Mouse (Mus musculus) ovary, postnatal 10 days (tissue): ENCODE results near the gene Trp53.

Experiments used
- DNase-seq: peaks from one replicate; pipeline ENCODE4 v3.0.0; 2022; ENCODE audit warnings: low spot score

The Trp53 gene

DNA sequence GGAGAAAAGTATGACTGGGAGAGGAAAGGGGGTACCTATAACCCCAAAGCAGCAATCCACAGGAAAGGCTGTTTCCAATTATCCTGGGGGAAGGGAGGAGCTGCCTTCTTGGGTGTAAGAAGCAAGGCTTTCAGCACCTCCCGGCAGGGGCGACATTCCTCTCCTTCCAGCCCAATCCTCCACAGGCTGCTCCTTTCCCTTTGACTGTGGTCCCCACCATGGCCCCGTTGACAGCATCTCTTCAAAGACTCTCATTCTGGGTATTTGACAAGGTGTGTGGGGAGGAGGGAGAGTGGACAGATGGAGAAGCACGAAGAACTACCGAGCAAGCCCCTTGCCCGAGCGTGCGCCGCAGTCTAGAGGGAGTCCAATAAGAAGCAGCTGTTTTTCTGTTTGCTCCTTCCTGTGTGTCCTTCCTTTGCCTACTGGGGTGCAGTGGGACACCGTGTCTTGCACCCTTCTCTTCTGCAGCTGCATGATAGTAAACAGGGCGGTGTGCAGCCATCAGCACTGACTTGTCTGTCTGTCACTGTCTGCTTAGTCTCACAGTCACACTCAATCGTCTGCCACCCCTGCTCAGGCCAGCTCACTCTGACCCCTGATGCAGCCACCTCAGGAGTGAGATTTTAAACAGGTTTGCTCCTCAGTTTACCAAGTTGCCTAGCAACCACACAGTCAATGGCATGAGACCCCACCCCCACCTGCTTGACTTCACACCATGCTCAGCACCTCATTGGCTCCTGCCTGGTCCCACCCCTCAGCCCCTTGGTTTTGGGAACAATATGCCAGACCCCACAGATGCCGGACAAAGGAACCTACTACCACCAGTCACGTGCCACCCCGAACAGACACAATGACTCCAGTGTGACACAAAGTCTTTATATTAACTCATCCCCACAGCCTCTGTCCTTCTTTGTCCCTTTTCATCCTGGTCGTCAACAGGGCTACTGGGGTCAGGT is 19.0 kb upstream of the Trp53 start:
- no peak for DNase-seq

DNA sequence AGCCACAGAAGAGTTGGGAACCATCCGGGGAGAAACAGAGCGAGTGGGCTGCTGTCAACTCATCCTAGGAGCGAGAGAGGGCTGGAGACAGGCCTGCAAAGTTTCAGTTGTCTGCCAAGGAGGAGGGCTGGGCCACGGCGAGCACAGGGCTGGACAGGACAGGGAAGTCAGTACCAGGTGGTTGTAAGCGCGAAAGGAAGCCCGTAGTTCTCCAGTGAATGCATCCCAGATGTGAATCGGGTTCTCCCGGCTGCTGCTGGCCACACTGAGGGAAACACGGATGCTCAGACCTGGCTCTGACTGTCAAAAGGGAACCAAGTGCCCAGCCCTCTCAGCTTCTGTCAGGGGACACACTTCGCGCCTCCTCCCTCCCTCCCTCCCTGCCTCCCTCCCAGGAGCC is 16.8 kb upstream of the Trp53 start:
- DNase-seq = no peak

DNA sequence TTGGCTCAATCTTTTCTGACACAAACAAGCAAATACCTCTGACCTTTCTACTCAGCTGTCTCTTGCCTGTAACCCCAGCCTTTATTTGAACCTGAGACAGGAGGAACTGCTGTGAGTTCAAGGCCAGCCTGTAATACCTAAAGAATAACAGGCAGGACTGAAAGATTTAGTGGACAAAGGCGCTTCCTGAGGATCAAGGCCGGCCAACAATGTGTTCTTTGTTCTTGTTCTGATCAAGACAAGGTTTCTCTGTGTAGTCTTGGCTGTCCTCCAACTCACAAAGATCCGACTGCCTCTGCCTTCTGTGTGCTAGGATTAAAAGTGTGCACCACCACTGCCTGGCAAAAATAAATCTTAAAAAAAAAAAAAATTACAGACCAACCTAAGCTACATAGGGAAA is 15.8 kb upstream of the Trp53 start:
- no peak for DNase-seq

DNA sequence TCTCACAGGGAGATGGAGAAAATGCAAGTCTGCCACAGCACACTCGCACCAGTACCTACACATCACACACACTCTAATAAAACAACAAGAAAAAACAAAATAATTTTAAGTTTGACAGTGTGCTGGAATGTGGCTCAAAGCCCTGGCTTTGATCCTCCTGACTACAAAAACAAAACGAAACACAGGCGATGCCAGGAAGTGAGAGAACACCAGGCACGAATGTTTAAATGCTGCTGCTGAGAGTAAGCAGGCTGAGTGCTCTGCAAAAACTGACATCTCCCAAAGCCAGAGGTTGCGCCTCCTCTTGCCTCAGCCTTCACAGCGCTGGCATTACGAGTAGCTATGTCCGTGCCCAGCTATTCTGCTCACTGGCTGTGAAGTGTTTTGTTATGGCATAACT is 15.0 kb upstream of the Trp53 start:
- no peak for DNase-seq

DNA sequence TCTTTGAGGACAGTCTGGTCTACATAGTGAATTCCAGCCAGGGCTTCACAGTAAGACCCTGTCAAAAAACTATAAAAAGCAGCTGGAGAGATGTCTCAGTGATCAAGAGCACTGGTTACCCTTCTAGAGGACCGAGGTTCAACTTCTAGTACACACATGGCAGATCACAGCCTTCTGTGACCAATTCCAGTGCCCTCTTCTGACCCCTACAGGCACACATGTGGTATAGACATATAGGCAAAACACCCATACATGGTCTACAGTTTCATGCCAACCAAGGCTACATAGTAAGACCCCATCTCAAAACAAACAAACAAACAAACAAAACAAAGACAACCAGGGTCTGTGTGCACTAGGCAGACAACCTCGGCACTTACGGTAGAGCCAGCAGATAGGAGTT is 4.9 kb upstream of the Trp53 start:
- DNase-seq = no peak

DNA sequence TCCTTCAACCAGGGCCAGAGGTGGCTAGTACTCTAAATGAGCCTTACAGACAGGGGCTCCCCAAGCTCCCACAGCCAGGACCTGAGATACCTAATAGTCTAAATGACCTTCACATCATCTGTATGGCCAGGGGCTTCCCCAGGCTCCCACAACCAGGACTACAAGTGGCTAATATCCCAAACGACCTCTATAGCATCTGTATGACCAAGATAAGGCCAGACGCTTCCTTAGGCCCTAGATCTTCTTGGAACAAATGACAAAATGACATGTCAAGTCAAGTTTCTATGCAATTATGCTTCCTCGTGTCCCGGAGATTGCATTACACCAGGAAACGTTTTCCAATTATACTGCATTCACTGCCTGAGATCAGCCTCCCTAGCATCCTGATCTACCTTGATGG is 3.9 kb upstream of the Trp53 start:
- no peak for DNase-seq

DNA sequence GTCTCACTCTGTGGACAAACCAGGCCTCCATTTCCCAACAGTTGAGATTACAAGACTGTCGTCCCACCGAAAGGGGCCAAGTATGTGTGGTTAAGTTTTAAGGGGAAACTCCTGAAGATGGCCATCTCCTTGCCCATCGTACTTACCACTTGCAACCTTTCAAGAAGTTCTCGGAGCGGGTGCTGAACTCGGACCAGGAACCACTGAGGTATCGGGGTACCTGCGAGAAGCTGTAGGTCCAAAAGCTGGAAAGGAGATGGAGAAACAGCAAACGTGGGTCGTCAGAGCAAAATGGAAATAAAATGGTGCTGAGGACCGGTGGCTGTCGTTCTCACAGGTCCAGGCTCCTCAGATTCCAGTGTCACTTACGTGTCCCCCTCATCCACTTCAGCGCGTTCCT is 1.9 kb upstream of the Trp53 start:
- DNase-seq = no peak

DNA sequence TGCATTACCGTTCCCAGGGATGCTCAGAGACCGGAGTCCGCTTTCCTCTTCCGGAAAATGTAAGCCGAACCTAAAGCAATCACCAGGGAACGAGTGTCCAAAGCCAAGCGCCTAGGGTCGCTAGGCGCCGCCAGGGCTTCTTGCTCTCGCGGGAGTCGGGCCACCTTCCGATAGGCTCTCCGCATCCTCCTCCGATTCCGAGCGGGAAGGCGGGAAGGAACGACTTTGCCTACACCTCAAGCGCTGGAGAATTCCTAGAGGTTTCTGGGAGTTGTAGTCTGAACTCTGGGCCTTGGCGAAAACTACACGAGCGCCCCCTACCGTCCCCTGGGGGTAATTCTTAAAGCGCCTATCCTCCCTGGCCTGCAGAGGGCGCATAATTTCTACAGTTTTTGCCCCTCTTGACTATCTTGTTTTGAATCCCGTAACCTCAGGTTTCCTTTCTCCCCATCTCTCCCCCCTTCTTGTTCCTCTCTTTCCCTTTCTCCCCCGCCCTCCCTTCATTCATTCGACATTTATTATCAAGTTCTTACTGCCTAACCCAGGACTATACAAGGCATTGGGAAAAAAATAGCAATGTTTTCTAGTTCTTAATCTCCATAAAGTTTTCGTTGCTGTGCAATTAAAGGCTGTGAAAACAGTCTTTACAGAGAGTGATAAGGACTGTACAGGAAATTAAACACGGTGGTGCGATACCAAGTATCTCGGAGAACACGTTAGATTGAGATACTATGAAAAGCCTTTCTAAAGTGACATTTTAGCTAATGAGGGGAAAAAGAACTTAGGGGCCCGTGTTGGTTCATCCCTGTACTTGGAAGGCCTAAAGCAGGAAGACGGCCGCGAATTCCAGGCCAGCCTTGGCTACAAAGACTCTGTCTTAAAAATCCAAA is 786 bp upstream of the Trp53 start:
- DNase-seq = peak; percentile 91

DNA sequence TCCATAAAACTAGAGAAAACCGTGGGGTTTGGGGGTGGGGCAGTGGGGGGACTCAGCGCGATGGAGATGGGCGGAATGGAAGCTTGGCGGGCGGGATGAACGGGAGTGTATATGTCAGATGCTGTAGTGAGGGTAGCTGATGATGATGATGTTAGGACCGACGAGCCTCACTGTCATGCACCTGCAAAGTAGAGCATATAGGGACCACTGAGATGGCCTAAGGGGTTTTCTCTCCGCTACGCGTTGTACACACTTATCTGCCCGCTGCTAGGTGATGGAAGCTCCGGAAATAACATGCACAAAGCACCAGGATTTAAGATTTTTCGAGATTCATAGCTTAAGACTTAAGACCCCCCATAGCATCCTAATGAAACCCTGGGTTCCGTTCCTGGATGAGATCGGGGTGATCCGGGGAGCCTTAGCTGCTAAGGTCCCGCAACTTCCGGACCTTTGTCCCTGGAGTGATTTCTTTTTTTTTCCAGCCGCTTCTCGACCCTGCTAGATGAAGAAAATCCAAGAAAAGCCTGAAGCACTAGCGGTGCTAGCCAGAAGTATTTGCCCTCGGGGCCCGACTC is 500 bp downstream of the Trp53 start:
- DNase-seq = no peak

DNA sequence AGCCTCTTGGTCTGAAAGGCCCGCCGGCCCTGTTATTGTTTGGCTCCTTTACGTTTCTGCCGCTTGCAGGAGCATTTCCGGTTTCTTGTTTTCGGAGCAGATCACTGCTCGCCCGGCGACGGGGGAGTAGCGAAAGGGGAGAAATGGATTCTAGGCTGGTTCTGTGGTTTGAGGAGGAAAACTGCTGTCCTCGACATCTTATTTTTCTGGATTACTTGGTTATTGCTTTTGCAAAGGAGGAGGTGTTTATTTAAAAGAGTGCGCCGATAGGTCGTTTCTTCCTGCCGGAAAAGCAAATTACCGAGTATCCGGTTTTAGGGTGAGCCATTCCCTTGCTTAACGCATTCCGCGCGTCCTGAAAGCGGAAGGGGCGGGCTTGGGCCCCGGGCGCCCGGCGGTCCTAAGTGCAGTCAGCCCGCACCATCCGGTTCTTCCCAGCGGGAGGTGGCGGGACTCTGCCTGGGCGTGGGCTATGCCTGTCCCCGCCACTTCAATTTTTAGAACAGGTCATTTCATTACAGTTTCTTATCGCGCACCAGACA is 1.1 kb downstream of the Trp53 start:
- peak; percentile 62 for DNase-seq

DNA sequence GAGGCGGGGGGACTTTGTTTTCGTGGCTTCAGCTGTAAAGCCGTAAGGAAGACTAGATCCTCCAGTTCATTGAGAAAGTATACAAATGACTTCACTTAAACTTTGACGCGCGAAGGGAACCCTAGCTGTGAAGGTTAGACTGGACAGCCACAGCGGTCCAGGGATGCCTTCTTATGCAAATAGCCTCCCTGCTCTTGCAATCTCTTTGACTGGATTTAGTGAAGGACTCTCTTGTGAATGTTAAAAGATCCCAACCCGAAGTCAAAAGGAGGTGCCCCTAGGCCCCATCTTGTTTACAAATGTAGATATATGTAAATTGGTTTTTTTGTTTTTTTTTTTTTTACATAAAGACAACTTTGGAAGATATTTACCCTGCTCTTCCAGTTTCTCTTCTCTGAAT is 1.7 kb downstream of the Trp53 start:
- DNase-seq = no peak

DNA sequence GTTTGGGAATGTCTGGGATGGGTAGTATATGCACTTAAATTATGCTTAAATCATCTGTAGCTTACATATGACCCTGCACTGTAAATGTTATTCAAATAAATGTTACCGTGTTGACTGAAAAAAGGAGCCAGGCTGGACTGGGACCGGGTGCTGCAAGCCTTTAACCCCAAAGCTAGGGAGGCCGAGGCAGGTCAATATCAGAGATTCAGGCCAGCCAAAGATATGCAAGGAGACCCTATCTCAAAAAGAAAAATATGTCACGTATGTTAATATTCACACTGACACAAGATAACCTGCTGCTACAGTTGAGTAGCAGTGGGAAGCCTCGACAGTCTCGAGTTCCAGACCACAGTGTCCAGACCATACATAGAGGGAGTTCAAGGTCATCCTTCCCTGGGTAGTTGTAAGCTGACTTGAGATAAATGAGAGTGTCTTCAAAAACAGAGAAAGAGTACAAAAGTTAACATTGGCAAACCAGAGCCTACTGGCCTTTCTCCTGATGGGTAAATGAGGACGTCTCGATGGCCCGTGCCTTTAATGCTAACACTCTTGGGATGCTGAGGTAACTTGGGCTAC is 2.2 kb downstream of the Trp53 start:
- no peak for DNase-seq

DNA sequence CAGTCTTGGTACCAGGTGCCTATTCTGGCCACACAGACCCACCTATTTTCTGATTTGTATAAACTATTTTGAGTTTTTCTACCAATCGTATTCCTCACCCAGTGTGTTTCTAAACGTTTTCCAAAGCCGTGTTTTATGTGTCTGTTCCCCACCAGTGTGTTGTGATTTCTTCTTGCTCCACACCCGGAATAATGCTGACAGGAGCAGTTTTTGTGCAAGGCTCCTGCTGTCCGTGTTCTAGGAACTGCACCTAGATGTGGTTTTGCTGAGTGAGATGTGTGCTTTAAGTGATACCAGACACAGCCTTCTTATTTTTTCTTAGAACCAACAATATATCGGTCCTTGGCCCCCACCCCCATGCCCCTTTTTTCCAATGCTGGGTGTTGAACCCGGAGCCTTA is 3.8 kb downstream of the Trp53 start:
- DNase-seq = no peak

DNA sequence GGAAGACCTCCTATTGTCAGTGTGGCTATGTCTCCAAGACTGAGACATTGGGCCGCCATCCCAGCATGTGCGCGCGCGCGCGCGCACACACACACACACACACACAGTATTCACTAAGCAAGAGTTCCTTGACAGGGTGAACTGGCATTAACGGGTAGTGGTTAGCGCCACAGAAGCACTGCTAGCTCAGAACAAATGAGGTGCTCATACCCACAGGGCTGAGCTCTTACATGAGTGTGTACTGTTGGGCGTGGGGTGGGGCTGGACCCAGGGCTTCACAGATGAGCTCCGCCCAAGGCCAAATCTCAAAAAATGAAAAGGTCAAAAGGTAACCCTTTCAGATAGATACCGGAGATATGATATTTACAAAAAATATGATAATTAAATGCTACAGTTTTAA is 4.8 kb downstream of the Trp53 start:
- no peak for DNase-seq

DNA sequence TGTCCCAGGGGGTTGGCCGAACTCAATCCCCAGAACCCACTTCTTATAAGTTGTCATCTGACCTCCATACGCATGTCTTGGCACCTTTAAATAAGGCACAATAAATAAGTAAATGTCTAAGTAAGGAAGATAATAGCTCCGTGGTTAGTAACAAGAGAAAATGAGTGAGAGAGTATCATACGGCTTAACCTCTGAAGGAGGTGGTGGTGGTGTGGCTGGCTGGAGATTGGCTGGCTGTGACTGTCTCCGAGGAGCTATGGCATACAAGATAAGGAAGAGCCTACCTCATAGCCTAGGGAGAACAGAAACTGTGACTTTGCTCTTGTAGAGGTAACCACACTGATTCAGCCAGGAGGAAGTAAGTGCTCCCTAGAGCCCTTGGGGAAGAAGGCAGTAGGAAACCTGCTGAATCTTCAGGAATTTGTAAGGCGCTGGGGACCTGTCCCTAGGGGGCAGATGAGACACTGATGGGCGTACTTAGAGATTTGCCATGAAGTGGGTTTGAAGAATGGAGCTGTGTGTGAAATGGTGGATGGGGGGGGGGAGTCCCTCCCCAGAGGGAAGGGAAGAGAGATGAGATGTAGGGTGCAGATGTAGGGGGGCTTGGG is 5.7 kb downstream of the Trp53 start:
- no peak for DNase-seq

DNA sequence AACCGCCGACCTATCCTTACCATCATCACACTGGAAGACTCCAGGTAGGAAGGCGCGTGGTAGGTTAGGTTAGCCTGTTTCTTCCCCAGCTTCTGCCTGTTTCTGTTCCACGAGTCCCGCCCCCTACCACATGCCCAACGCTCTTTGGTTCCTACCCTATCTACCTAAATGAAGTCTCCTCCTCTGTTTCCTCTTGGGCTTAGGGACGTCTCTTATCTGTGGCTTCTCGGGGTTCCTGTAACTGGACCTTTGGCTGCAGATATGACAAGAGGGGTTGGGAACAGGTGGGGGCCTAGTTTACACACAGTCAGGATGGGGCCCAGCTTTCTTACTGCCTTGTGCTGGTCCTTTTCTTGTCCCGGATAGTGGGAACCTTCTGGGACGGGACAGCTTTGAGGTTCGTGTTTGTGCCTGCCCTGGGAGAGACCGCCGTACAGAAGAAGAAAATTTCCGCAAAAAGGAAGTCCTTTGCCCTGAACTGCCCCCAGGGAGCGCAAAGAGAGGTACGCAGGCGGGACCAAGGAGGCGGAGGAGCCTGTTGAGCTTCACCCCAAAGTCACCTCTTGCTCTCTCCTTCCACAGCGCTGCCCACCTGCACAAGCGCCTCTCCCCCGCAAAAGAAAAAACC is 9.2 kb downstream of the Trp53 start:
- no peak for DNase-seq

DNA sequence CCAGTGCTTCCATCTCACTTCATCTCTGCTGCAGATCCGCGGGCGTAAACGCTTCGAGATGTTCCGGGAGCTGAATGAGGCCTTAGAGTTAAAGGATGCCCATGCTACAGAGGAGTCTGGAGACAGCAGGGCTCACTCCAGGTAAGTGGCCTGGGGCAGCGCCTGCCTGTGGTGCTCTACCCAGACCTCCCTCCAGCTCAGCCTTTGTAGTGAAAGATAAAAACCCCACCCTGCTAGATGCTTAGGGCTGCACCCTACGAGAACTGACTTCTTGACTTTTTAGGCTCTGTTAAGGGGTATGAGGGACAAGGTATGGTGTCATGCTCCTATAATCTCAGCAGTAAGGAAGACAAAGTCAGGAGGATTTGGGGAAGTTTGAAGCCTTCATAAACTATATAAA is 10.5 kb downstream of the Trp53 start:
- DNase-seq = no peak

DNA sequence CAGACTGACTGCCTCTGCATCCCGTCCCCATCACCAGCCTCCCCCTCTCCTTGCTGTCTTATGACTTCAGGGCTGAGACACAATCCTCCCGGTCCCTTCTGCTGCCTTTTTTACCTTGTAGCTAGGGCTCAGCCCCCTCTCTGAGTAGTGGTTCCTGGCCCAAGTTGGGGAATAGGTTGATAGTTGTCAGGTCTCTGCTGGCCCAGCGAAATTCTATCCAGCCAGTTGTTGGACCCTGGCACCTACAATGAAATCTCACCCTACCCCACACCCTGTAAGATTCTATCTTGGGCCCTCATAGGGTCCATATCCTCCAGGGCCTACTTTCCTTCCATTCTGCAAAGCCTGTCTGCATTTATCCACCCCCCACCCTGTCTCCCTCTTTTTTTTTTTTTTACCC is 11.3 kb downstream of the Trp53 start:
- DNase-seq = no peak

DNA sequence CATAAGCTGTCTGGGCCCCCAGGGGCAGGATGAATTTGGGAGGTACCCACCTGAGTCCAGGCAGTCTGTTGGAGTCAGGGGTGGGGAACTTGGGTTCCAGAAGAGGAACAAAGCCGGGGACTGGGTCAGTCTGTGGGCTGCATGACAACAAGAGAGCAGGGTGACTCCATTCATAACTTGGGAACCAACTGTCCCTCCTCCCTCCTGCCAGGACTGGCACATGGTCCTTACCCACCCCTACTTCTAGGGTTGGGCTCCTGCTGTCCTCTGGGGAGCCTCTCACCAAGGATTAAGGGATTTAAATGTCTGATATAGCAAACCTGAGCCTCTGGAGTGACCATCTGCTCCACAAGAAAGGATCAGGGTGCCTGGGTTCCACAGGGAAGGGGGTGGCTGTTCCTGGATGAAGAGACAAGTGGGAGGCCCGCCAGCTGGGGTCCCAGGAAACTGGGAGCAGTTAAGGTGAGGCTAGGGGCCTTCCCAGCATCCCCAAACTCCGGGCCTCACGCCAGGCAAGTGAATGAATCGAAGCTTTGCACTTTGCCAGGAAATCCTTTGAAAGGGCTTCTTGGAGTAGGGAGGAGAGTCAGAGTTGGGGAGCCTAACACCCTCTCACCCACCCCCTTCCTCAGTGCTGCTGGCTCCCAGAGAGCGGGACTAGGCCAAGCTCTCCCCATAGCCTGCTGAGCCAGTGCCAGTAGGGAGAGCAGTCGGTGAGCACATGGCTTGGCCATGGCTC is 11.9 kb downstream of the Trp53 start:
- DNase-seq = no peak

DNA sequence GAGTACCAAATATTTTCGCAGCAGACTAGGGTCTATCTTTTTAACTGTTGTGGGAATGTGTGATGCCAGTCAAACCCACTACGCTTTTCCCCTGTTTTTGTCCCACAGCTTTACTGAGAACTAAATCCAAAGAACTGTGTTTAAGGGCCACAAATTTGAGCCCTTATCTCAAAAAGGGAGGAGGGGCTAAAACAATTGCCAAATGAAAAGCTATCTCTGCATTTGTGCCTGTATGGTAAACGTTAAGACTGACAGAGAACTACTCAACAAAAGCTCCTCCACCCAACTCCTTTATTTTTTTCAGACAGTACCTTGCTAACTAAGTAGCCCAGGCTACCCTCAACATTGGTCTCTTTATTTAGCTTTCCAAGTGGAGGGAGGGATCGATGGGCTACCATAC is 12.6 kb downstream of the Trp53 start:
- no peak for DNase-seq

DNA sequence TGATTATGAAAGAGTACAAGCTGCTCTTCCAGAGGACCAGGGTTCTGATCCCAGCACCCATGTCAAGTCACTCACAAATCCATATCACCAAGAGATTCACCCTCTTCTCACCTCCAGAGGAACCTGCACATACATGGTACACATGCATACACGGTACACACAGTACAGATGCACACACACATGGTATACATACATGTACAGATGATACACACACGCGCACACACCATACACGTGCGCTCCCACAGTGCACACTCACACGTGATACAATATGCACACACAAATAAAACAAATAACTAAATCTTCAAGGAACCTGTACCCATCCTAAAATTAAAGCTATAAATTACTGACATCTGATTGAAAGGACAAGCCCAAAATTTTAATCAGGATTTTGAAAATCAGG is 14.7 kb downstream of the Trp53 start:
- no peak for DNase-seq
